Mouse (Mus musculus) adrenal gland, adult 10 weeks (tissue): ENCODE measurements around the gene Crls1. TPM values are rescaled to one million over a fixed set of nuclear protein-coding genes. Genes with fewer than 3 reads are reported as not detected.

Experiments used
- polyA plus RNA-seq: library from polyadenylated mRNA; stranded (reverse); fragments of 350-450 nt; fragmentation: Illumina TruSeq; extraction: RNeasy Lipid Tissue Mini Kit (QIAGEN cat#74804); gene quantifications from one replicate; pipeline ENCODE4 v1.2.3, GENCODE M21; 2014; ENCODE audit warnings: low read depth, low replicate concordance

The Crls1 gene
- 385 TPM for polyA plus RNA-seq

DNA sequence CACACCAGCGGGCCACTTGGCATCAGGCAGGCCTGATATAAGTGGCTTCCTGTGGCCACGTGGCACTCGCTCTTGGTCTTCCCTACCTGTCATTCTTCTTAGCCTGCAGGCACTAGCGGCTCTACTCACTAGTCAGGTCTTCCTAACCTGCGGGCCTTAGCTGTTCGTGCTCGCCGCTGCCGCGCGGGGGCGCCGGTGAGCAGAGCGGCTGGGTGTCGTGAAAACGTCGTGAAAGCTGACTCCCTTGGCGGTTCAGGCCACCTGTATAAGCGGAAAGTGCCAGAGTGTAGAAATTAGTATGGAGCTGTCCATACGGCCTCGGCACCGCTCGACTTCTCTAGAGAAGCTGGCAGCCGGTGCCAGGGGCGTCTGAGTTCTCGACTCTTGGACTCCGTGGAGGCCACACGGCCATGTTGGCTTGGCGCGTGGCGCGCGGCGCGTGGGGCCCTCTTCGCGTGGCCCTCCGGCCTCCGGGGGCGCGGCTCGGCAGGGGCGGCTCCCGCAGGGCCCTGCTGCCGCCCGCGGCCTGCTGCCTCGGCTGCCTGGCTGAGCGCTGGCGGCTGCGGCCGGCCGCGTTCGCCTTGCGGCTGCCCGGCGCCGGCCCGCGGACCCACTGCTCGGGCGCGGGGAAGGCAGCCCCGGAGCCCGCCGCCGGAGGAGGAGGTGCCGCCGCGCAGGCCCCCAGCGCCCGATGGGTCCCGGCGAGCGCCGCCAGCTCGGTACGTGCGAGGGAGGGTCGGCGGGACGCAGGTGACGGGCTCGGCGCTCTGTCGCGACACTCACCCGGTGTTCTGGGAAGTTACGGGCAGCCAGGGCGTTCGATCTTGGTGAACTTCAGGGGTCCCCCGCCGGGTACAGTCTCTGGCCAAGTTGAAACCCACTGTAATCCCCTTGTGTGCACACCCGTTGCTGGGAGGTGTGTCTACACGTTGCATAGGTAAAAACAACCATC lies at the start of gene Crls1:
Crls1 (plus strand) TSS at position 260 of the 952 bp plus-strand sequence.

DNA sequence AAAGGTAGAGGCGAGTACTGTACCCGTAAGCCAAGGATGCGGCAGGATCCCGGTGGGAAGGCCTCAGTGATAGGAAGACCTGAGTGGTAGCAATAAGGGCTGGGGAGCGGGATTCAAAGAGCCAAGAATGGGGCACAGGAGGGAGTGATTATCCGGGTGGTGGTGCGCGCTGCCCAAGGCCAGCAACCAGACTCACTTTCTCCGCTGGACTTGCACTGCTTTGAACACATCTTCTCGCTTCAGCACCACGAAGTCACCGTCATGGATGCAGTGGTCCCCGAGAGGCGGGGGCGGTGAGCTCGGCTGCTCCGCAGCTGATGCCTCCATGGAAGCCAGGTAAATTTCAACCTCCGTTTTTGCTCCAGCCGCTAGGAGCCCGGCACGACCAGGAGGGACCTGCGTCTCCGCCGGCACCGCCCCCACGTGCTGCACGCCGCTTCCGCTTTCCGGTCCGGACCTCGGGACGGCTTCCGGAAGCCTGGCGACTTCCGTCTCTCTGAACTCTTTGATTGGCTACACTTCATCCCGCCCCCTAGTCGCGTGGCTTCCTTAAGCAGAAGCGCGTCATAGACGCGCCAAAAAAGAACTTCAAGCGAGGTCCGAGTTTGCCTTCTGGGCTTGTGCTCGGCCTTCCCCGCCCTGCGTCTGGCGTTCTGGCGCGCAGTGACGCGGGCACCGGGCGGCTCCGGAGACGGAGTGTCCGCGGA lies 30.7 kb upstream of the Crls1 start, which contains the start of the genes Trmt6 and Mcm8:
Trmt6 (minus strand) TSS at position 448 of the 707 bp plus-strand sequence.
Mcm8 (plus strand) TSS at position 534 of the 707 bp plus-strand sequence.

DNA sequence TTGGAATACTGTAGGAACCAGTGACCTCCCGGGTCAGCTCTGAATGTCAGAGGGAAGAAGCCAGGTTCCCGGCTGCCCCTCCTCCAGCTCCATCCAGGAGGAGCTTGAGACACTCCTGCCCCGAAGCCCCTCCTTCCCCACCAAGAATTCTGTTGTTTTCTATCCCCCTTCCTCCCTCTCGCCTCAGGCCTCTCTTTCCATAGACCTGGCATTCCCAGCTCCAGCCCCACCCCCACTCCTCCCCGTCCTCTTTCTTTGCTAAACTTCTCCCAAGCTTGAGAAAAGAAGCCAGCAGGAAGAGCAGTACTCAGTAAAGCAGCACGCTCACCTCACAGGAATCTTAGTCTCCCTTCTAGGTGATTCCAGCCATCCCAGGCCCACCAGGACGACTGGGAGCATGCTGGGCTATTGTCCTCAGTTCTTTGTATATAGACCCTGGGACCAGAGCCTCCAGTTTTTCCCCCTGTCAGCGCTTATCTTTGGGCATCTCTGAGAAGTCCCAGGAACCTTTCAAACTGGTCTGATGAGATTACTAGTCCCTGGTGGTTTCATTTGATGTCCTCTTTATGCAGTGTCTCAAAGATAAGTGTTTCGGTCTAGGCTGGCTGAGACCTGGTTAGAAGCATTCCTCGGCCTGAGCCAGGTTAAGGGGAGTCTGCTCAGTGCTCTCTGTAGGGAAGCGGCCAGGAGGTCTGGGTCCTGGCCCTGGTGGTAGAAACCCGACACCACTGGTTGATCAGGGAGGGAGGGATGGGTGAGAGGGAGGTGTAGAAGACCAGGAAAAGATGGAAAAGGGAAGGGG lies 34.6 kb downstream of the Crls1 start, which contains the start of gene Lrrn4:
Lrrn4 (minus strand) TSS at position 48 of the 802 bp plus-strand sequence.

Other genes starting within 250 kb of the Crls1 start
- gene Shld1, start 159.7 kb upstream of the Crls1 start, polyA plus RNA-seq: 4.9 TPM
- gene Chgb, start 65.4 kb upstream of the Crls1 start, polyA plus RNA-seq: 1,752 TPM
- gene Trmt6, start 30.6 kb upstream of the Crls1 start, polyA plus RNA-seq: 54.6 TPM
- gene Mcm8, start 30.5 kb upstream of the Crls1 start, polyA plus RNA-seq: 7.1 TPM
- 5.5 TPM for gene Lrrn4, start 34.2 kb downstream of the Crls1 start, polyA plus RNA-seq
- gene Fermt1, start 99.2 kb downstream of the Crls1 start, polyA plus RNA-seq: not detected